Mouse (Mus musculus): ENCODE data around the gene Olfr166. TPM values are rescaled to one million over a fixed set of nuclear protein-coding genes. Genes with fewer than 3 reads are reported as not detected.

The Olfr166 gene
- not detected for polyA plus RNA-seq (2017; shearing (Covaris generic))

DNA sequence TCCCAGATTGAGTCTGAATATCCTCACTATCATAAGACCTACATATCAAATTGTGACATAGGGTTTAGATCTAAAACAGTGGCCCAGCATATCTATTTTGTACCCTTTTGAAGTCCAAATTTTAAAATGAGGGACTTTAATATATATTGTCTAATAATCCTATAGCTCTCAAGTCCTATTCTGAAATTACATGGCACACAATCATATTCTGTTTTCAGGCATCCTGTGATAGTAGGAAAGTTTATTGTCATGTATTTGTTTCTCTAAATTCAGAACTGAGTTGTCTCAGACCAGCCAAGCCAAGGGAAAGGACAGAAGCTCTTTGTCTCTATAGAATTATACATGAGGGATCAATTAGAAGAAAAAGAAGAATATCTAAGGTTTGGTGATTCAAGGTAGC lies at the start of gene Olfr166:
Gene Olfr166, plus strand, starts transcription at position 301 of the 400 bp plus-strand sequence.

DNA sequence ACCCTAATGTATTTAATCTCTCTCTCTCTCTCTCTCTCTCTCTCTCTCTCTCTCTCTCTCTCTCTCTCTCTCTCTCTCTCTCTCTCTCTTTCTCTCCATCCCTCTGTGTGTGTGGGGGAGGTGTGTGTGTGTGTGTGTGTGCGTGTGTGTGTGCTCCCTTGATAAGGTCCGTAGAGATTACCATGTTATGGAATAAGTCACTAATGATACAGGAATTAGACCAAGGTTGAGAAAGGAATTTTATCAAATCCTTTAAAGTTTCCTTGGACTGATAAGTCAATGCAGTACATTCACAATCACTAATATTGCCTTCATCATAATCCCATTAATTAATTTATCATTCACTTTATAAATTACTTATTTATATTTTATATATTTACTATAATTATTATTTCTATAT lies 38.7 kb downstream of the Olfr166 start, which contains the start of gene Olfr167:
Gene Olfr167, minus strand, starts transcription at position 101 of the 400 bp plus-strand sequence.

DNA sequence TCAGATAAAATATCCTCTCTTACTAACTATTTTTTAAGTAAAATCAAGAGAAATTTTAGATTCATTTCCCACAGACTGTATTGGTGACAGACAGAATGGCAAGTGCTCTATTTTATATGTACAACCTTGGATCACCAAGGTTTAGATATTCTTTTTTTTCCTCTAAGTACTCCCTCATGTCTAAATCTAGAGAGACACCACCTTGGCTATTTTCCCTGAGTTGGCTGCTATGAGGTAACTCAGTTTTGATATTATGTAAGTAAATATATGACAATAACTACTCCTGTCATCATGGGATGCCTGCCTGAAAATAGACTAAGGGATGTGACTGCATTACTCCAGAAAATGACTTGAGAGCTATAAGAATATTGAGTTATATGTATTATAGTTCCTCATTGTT lies 52.0 kb downstream of the Olfr166 start, which contains the start of gene Olfr168:
Gene Olfr168, minus strand, starts transcription at position 101 of the 400 bp plus-strand sequence.

Other genes with a start within 250 kb of the Olfr166 start
- 0.10 TPM for gene Olfr164, start 169.6 kb upstream of the Olfr166 start, polyA plus RNA-seq (2017; shearing (Covaris generic))
- not detected for gene Olfr165, start 60.6 kb upstream of the Olfr166 start, polyA plus RNA-seq (2017; shearing (Covaris generic))
- gene Olfr167, start 38.6 kb downstream of the Olfr166 start, polyA plus RNA-seq (2017; shearing (Covaris generic)), result not detected
- gene Olfr168, start 51.9 kb downstream of the Olfr166 start, polyA plus RNA-seq (2017; shearing (Covaris generic)), result not detected
- gene Olfr169, start 88.1 kb downstream of the Olfr166 start, polyA plus RNA-seq (2017; shearing (Covaris generic)), result not detected
- not detected for gene Olfr170, start 128.2 kb downstream of the Olfr166 start, polyA plus RNA-seq (2017; shearing (Covaris generic))
- gene Olfr171, start 146.2 kb downstream of the Olfr166 start, polyA plus RNA-seq (2017; shearing (Covaris generic)), result not detected
- gene Lamp3, start 222.7 kb downstream of the Olfr166 start, polyA plus RNA-seq (2017; shearing (Covaris generic)), result not detected